Mouse (Mus musculus): ENCODE data around the gene Galnt17. TPM values are rescaled to one million over a fixed set of nuclear protein-coding genes. Genes with fewer than 3 reads are reported as not detected.

Galnt17 gene
- total RNA-seq (2015) (not detected in 2 replicates), total RNA-seq (2017) (not detected in 2 replicates)

- no peak for ATAC-seq (replicated peaks; ENCODE audit: poor library complexity)
Observed at GRCm38 (mm10) chr5:131308397-131308796, at the start of gene Galnt17. Galnt17 (minus strand) TSS chr5:131308497.

- no peak for ATAC-seq (replicated peaks; ENCODE audit: poor library complexity)
Observed at GRCm38 (mm10) chr5:131334536-131334935, 26.2 kb upstream of the Galnt17 start.

- ATAC-seq (replicated peaks; ENCODE audit: poor library complexity) = no peak
Observed at GRCm38 (mm10) chr5:131321286-131321685, 13.0 kb upstream of the Galnt17 start.

- no peak for ATAC-seq (replicated peaks; ENCODE audit: poor library complexity)
Observed at GRCm38 (mm10) chr5:131319605-131320004, 11.3 kb upstream of the Galnt17 start.

GRCm38 (mm10) chr5:131319141-131319540 lies 10.8 kb upstream of the Galnt17 start:
- ATAC-seq (replicated peaks; ENCODE audit: poor library complexity) = no peak

GRCm38 (mm10) chr5:131315016-131315415 lies 6.7 kb upstream of the Galnt17 start:
- no peak for ATAC-seq (replicated peaks; ENCODE audit: poor library complexity)

- no peak for ATAC-seq (replicated peaks; ENCODE audit: poor library complexity)
Observed at GRCm38 (mm10) chr5:131307656-131308151, 593 bp downstream of the Galnt17 start.

GRCm38 (mm10) chr5:131306908-131307655 lies 1.2 kb downstream of the Galnt17 start:
- ATAC-seq (replicated peaks; ENCODE audit: poor library complexity) = 0 out of 2 replicates have a peak, but pooled peaks have one; percentile 29

GRCm38 (mm10) chr5:131306321-131306907 lies 1.9 kb downstream of the Galnt17 start:
- ATAC-seq (replicated peaks; ENCODE audit: poor library complexity) = 0 out of 2 replicates have a peak, but pooled peaks have one; percentile 9

- no peak for ATAC-seq (replicated peaks; ENCODE audit: poor library complexity)
Observed at GRCm38 (mm10) chr5:131305223-131305622, 3.1 kb downstream of the Galnt17 start.

- no peak for ATAC-seq (replicated peaks; ENCODE audit: poor library complexity)
Observed at GRCm38 (mm10) chr5:131301526-131301925, 6.8 kb downstream of the Galnt17 start.

GRCm38 (mm10) chr5:131293726-131294449 lies 14.4 kb downstream of the Galnt17 start:
- no peak for ATAC-seq (replicated peaks; ENCODE audit: poor library complexity)

- no peak for ATAC-seq (replicated peaks; ENCODE audit: poor library complexity)
Observed at GRCm38 (mm10) chr5:131287091-131287490, 21.2 kb downstream of the Galnt17 start.

- ATAC-seq (replicated peaks; ENCODE audit: poor library complexity) = no peak
Observed at GRCm38 (mm10) chr5:131286680-131287079, 21.6 kb downstream of the Galnt17 start.

GRCm38 (mm10) chr5:131280349-131280748 lies 27.9 kb downstream of the Galnt17 start:
- ATAC-seq (replicated peaks; ENCODE audit: poor library complexity) = no peak

GRCm38 (mm10) chr5:131279286-131279685 lies 29.0 kb downstream of the Galnt17 start:
- no peak for ATAC-seq (replicated peaks; ENCODE audit: poor library complexity)

GRCm38 (mm10) chr5:131277227-131277626 lies 31.1 kb downstream of the Galnt17 start:
- no peak for ATAC-seq (replicated peaks; ENCODE audit: poor library complexity)

- no peak for ATAC-seq (replicated peaks; ENCODE audit: poor library complexity)
Observed at GRCm38 (mm10) chr5:131266291-131266690, 42.0 kb downstream of the Galnt17 start.

- no peak for ATAC-seq (replicated peaks; ENCODE audit: poor library complexity)
Observed at GRCm38 (mm10) chr5:131264145-131264544, 44.2 kb downstream of the Galnt17 start.

GRCm38 (mm10) chr5:131250701-131251636 lies 57.3 kb downstream of the Galnt17 start:
- no peak for ATAC-seq (replicated peaks; ENCODE audit: poor library complexity)
